Mouse (Mus musculus) T-helper 17 cell (primary cell): ENCODE data around the gene Chga.

Source experiments
- in situ Hi-C, 2 experiments: fragments of 300-600 bp; cut with MboI, MseI; formaldehyde crosslinking; loops; 1 replicate in 1 of 2; 2 replicates in 1 of 2; pipeline ENCODE4 v1.15.1; 2025; ENCODE audit warnings: high pct_unique_total_duplicates in 2 of 2

The Chga gene

GRCm38 (mm10) chr12:102554721-102555516 lies at the start of gene Chga:
Gene Chga, plus strand, starts transcription at chr12:102554969.
- in situ Hi-C loops = loop anchor here (5.0 to 10.0 kb wide), 3 partner anchors 43 to 1920 kb away; partner anchors contain the start of gene Serpina11 (in 1 of the 2)

- in situ Hi-C loops = loop anchor here in 1 of 2 experiments (10.0 kb wide), 1 partner anchor 1320 kb away; no protein-coding TSS in a partner anchor
Observed at GRCm38 (mm10) chr12:102505131-102505713, 49.5 kb upstream of the Chga start.

- in situ Hi-C loops = loop anchor here in 1 of 2 experiments (10.0 kb wide), 1 partner anchor 1321 kb away; no protein-coding TSS in a partner anchor
Observed at GRCm38 (mm10) chr12:102505949-102506348, 48.8 kb upstream of the Chga start.

GRCm38 (mm10) chr12:102511363-102511762 lies 43.4 kb upstream of the Chga start:
- in situ Hi-C loops = loop anchor here (5.0 kb wide), 2 partner anchors 46 to 216 kb away; no protein-coding TSS in a partner anchor

GRCm38 (mm10) chr12:102514151-102514550 lies 40.6 kb upstream of the Chga start:
- in situ Hi-C loops = loop anchor here (5.0 kb wide), 2 partner anchors 43 to 213 kb away; no protein-coding TSS in a partner anchor

- in situ Hi-C loops = loop anchor here (5.0 kb wide), 2 partner anchors 43 to 213 kb away; no protein-coding TSS in a partner anchor
Observed at GRCm38 (mm10) chr12:102514751-102515150, 40.0 kb upstream of the Chga start.

GRCm38 (mm10) chr12:102516151-102516550 lies 38.6 kb upstream of the Chga start:
- in situ Hi-C loops = no loop called here

GRCm38 (mm10) chr12:102517647-102518046 lies 37.1 kb upstream of the Chga start:
- in situ Hi-C loops = no loop called here

GRCm38 (mm10) chr12:102519929-102520720 lies 34.6 kb upstream of the Chga start:
- in situ Hi-C loops = loop anchor here in 1 of 2 experiments (10.0 kb wide), 1 partner anchor 545 kb away; no protein-coding TSS in a partner anchor

- in situ Hi-C loops = loop anchor here in 1 of 2 experiments (10.0 kb wide), 1 partner anchor 543 kb away; no protein-coding TSS in a partner anchor
Observed at GRCm38 (mm10) chr12:102521777-102522319, 32.9 kb upstream of the Chga start.

GRCm38 (mm10) chr12:102524216-102524615 lies 30.6 kb upstream of the Chga start:
- in situ Hi-C loops = loop anchor here in 1 of 2 experiments (10.0 kb wide), 1 partner anchor 541 kb away; no protein-coding TSS in a partner anchor

- in situ Hi-C loops = loop anchor here in 1 of 2 experiments (10.0 kb wide), 1 partner anchor 540 kb away; no protein-coding TSS in a partner anchor
Observed at GRCm38 (mm10) chr12:102524760-102525159, 30.0 kb upstream of the Chga start.

- in situ Hi-C loops = loop anchor here in 1 of 2 experiments (10.0 kb wide), 1 partner anchor 537 kb away; no protein-coding TSS in a partner anchor
Observed at GRCm38 (mm10) chr12:102527989-102528388, 26.8 kb upstream of the Chga start.

- in situ Hi-C loops = no loop called here
Observed at GRCm38 (mm10) chr12:102535796-102536195, 19.0 kb upstream of the Chga start.

- in situ Hi-C loops = loop anchor here (10.0 kb wide), 2 partner anchors 355 to 405 kb away; partner anchors contain the start of gene Unc79 (in 1 of the 2)
Observed at GRCm38 (mm10) chr12:102540278-102540677, 14.5 kb upstream of the Chga start.

GRCm38 (mm10) chr12:102541168-102541567 lies 13.6 kb upstream of the Chga start:
- in situ Hi-C loops = loop anchor here (10.0 kb wide), 2 partner anchors 356 to 404 kb away; partner anchors contain the start of gene Unc79 (in 1 of the 2)

- in situ Hi-C loops = loop anchor here (10.0 kb wide), 2 partner anchors 360 to 400 kb away; partner anchors contain the start of gene Unc79 (in 1 of the 2)
Observed at GRCm38 (mm10) chr12:102545122-102545521, 9.6 kb upstream of the Chga start.

- in situ Hi-C loops = loop anchor here (5.0 to 10.0 kb wide), 2 partner anchors 1437 to 1916 kb away; partner anchors contain the start of gene Serpina11 (in 1 of the 2)
Observed at GRCm38 (mm10) chr12:102550529-102550928, 4.2 kb upstream of the Chga start.

- in situ Hi-C loops = loop anchor here (5.0 to 10.0 kb wide), 2 partner anchors 1436 to 1916 kb away; partner anchors contain the start of gene Serpina11 (in 1 of the 2)
Observed at GRCm38 (mm10) chr12:102551186-102551585, 3.6 kb upstream of the Chga start.

- in situ Hi-C loops = loop anchor here (5.0 to 10.0 kb wide), 2 partner anchors 1435 to 1917 kb away; partner anchors contain the start of gene Serpina11 (in 1 of the 2)
Observed at GRCm38 (mm10) chr12:102552001-102552400, 2.8 kb upstream of the Chga start.
